Mouse (Mus musculus) T-helper 17 cell (primary cell): ENCODE data around the gene Mrpl35.

Experiments used
- in situ Hi-C, 2 experiments: fragments of 300-600 bp; cut with MboI, MseI; formaldehyde crosslinking; loops; 1 replicate in 1 of 2; 2 replicates in 1 of 2; pipeline ENCODE4 v1.15.1; 2025; ENCODE audit warnings: high pct_unique_total_duplicates in 2 of 2

Gene Mrpl35

GRCm38 (mm10) chr6:71801714-71802094 lies 25.1 kb downstream of the Mrpl35 start:
- in situ Hi-C loops: loop anchor here in 1 of 2 experiments (25.0 kb wide), 1 partner anchor 189 kb away; no protein-coding TSS in a partner anchor

- in situ Hi-C loops: loop anchor here in 1 of 2 experiments (25.0 kb wide), 1 partner anchor 189 kb away; no protein-coding TSS in a partner anchor
These were observed 25.6 kb downstream of the Mrpl35 start for GRCm38 (mm10) chr6:71801011-71801713.

DNA sequence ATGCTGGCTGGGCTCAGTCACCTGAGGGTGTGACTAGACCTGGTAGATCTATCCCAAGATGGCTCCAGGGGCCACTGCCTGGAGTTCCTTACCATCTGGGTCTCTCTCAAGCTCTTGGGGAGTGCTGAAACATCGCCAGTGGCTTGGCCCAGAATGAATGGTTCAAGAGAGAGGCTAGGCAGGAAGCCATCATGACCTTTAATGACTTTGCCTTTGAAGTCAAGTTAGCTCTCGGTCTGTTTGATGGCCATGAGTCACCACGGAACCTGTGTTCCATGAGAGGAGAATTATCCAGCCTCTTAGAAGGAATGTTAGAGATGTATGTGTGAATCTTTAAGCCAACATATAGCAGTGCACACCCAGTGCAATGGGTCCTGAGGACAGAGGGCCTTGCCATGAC lies 27.4 kb downstream of the Mrpl35 start:
- in situ Hi-C loops: no loop called here

- in situ Hi-C loops: no loop called here
These were observed 35.0 kb downstream of the Mrpl35 start for GRCm38 (mm10) chr6:71791771-71792170.

- in situ Hi-C loops: no loop called here
These were observed 38.4 kb downstream of the Mrpl35 start for GRCm38 (mm10) chr6:71788348-71788747.

DNA sequence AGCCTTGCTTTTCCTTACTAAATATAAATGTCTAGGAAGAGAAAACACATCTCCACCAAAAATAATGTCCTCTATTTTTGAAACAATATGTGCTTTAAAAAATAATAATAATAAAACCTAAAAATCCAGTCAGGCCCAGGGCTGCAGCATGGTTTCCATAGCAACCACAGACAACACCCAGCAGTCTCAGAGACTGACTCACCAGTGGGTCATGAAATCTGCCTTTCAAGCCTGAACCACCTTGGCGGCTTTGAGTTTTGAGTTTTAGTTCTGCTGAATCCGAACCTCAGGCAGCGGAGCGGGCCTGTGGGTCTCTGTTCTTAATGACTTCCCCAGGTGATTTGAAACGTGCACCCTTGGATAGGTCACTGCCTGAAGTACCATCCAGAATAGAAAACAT lies 43.6 kb downstream of the Mrpl35 start:
- in situ Hi-C loops: no loop called here

DNA sequence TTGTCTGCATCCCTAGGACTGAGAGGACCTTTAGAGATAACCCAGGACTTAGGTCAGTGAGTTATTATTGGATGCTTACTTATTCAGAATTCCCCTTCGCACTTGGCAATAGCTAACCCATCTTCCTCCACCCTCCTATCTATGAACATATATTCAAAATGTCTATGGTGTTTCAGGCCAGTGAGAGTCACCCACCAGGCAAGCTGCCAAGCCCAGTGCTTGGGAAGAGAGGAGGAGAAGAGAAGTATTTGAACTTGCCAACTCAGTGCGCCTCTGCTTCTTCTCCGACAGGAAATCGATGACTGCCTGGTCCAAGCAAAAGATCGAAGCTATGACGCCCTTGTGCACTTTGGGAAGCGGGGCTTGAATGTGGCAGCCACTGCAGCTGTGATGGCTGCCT lies 46.3 kb downstream of the Mrpl35 start:
- in situ Hi-C loops: no loop called here

DNA sequence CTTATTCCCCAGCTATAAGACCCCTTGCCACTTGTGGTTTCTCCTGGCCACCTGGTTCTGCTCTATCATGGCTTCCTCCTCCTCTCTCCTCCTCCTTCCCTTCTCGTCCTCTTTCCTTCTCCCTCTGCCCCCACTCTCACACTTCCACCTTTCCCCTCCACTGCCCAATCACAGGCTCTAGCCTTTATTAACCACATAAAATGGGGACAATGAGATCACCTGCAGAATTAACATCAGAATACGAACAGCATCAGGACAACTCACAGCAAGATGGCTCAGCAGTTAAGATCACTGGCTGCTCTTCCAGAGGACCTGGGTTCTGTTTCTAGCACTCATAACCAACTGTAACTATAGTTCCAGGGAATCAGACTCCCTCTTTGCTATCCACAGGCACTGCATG lies 46.9 kb downstream of the Mrpl35 start:
- in situ Hi-C loops: no loop called here

DNA sequence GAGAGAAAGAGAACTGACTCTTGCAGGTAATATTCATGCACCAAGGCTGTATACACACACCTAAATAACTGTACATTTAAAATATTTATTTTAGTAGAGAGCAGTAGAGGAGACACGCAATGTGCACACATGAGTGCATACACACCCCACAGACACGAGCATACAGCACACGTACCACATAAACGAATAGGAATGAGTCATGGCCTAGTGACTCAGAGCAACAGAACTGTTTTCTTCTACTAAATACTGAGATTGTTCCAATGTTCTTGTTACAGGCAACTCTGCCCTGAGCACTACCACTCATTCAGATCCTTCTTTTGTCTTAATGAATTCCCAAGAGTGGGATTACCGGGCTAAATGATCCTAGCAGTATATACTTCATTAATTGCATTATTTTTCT lies 48.8 kb downstream of the Mrpl35 start:
- in situ Hi-C loops: no loop called here

- in situ Hi-C loops: no loop called here
These were observed 54.0 kb downstream of the Mrpl35 start for GRCm38 (mm10) chr6:71772636-71773208.

- in situ Hi-C loops: no loop called here
These were observed 54.6 kb downstream of the Mrpl35 start for GRCm38 (mm10) chr6:71772156-71772555.

DNA sequence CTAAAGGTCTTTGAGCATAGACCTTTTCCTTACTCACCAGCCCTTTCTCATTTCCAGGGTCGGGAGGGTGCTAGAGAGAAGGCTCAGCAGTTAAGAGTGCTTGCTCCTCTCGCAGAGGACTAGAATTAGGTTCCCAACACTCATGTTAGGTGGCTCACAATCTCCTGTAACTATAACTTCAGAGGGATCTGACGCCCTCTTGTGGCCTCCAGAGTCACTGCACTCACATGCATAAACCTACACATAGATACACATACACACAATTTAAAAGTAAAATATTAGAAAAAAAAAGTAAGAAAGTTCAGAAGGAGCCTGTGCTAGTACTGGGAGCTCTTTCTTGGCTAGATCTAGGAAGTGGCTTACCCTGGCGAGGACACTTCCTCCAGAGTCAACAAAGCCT lies 55.5 kb downstream of the Mrpl35 start:
- in situ Hi-C loops: no loop called here

DNA sequence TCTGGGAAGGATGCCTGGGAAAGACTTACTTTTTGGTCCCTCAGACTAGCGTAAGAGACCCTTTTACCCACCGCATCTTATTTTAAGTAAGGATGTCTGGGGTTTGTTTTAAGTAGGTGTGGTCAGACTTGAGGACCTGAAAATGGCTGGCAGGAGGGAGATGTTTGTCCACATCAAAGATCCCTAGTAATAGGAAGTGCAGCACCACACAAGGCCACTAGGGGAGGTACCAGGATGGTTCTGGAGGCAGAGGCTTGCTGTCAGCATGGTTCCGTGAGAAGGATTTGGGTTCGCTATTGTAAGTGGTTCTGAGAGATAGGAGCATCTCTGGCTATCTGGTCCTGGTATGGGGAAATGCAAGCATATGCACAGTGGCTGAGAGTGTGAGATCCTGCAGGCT lies 55.9 kb downstream of the Mrpl35 start:
- in situ Hi-C loops: no loop called here

DNA sequence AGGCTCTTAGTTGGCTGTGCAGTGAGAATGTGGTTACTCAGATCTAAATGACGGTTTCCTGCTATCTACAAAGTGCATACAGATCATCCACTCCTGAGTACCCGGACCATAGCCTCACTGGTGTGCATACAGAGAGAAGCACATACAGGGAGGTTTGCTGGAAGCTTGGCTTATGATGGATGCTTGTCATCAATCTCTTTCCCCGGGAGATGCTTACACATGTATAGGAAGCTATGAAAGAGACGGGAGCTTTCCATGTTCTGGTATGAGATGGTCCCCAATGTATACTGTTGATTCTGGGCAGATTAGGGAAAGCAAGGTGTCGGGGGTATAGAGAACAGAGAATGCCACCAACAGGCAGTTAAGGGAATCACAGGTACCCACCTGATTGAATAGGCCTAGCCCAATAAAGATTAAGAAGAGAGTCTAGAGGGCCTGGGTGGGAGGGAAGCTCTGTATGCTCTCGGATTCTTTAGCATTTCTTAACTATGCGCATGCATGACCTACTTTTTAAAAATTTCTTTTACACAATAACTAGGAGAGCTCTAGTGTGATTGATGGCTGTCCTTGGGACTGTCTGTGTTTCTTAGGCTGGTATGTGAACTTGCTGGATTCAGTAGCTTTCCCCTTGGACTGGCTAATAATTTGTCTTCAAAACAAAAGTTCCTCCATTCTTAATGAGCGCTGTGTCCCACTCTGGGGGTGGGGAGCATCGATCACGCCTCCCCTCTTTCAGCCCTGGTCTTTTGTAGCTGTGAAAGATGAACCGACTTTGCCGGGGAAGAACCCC lies 56.7 kb downstream of the Mrpl35 start:
- in situ Hi-C loops: no loop called here

DNA sequence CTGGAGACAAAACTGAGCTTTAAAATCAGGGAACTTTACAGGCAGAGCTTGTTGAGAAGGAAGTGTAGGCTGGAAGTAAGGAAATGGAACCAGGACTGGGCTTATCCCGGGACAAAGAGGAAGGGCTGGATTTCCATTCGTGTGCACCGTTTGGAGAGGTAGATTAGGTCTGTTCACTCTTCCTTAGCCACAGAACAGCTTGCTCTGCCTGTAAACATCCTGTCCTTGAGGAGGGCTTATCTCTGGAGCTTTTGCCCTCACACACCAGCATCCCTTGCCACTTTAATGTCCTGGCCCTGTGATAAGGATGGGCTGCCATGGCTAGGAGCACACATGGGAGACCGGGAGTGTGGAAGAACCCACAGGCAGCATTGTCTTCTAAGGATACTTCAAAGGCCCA lies 59.0 kb downstream of the Mrpl35 start:
- in situ Hi-C loops: no loop called here
